Mouse (Mus musculus): ENCODE results near the gene Agbl5. TPM values are rescaled to one million over a fixed set of nuclear protein-coding genes. Genes with fewer than 3 reads are reported as not detected.
"Not testable (repeated sequence)": the region's sequence is repeated elsewhere in the genome, so short reads cannot be mapped to it uniquely, and the experiment has no call there.

Agbl5 gene
- polyA plus RNA-seq, 1 experiment: 72.1 TPM

DNA sequence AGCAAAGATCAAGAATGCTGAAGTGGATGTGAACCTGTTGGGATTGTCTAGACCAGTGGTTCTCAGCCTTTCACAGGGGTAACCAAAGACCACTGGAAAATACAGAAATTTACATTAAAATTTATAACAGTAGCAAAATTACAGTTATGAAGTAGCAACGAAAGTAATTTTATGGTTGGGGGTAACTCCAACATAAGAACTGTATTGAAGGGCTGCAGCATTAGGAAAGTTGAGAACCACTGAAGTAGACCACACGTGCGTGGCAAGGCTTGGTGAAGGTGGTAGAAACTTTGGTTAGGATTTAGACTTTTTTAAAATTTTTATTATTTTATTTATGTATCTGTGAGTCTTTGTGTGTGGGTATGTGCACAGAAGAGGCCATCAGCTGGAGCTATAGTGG lies 20.8 kb upstream of the Agbl5 start, which contains the start of gene Tmem214:
Gene Tmem214, plus strand, starts transcription at position 301 of the 400 bp plus-strand sequence.
- TF ChIP-seq CTCF (IDR thresholded peaks at IDR 0.05; ENCODE audit: borderline replicate concordance, extremely low read depth, insufficient read depth, insufficient read length) (no peak), POLR2A (IDR thresholded peaks at IDR 0.05; ENCODE audit: borderline replicate concordance, extremely low read depth, insufficient read depth, insufficient read length, poor library complexity, severe bottlenecking) (no peak)
- no peak for DNase-seq (ENCODE audit: low read depth)

DNA sequence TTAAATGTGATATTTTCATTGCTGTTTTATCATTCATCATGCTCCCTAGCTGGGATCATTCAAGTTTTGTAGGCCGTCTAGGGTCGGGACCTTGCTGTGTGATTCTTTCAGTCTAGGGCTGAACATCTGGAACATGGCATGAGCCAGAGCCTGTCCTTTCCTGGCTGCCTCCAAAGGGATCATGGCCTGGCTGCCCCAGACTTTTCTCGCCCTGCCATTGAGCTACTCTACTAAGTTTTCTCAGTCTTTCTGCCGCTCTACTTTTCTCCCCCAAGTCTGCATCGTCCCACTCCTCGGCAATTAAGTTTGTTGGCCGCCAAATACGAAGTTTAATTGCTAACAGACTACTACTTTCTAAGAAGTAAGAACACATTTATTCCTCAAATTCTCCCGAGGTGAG lies 19.5 kb upstream of the Agbl5 start:
- no peak for TF ChIP-seq POLR2A (IDR thresholded peaks at IDR 0.05; ENCODE audit: borderline replicate concordance, extremely low read depth, insufficient read depth, insufficient read length, poor library complexity, severe bottlenecking)
- no peak for TF ChIP-seq CTCF (IDR thresholded peaks at IDR 0.05; ENCODE audit: borderline replicate concordance, extremely low read depth, insufficient read depth, insufficient read length)
- no peak for DNase-seq (ENCODE audit: low read depth)

DNA sequence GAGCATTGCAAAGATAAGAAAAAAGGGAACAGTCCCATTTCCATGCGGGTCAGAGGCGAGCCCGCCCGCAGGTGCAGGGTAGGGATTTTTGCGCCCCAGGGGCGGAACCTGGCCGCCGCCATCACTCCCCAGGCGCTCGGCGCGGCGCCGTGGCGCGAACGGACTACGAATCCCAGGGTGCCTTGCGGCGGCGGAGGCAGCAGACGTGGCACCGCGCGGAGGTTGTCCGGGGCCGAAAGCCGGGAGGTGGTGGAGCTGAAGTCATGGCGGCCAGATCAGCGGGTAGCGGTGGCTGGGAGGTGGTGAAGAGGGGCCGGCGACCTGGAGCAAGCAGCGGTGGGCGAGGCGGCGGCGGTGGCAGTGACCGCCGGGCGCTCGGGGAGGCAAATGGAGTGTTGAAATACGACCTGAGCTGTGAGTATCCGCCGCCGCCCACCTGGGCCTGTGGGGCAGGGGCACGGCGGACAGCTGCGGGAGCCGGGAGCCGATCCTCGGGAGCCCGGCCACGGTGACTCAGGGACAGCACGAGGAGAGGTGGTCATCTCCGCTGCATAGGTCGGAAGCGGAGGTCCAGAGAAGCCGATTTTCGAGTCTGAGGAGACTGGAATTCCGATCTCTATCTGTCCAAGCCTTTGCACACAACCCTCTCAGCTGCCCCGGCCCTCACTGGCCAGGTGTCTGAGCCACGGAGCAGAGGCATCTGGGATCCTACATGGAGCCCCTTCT lies 18.9 kb upstream of the Agbl5 start:
- peak; percentile 92 for DNase-seq (ENCODE audit: low read depth)
- TF ChIP-seq CTCF (IDR thresholded peaks at IDR 0.05; ENCODE audit: borderline replicate concordance, extremely low read depth, insufficient read depth, insufficient read length) (no peak), POLR2A (IDR thresholded peaks at IDR 0.05; ENCODE audit: borderline replicate concordance, extremely low read depth, insufficient read depth, insufficient read length, poor library complexity, severe bottlenecking) (peak; percentile 79; the same call in 1 of the 2 replicates)

DNA sequence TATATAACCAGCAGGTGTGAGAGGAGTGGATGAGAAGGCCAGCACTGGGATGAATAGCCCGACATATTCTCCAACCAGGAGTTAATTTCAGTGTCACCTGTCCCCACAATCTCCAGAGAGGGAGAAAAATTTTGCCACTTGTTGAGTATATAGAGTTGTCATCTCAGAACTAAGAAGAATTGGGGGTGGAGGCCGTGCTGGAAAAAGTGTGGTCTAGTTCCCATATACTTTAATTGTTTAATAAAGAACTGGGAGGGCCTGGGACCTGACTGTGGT lies 18.4 kb upstream of the Agbl5 start:
- DNase-seq (ENCODE audit: low read depth): no peak
- TF ChIP-seq CTCF (IDR thresholded peaks at IDR 0.05; ENCODE audit: borderline replicate concordance, extremely low read depth, insufficient read depth, insufficient read length) (no peak), POLR2A (IDR thresholded peaks at IDR 0.05; ENCODE audit: borderline replicate concordance, extremely low read depth, insufficient read depth, insufficient read length, poor library complexity, severe bottlenecking) (no peak)

GRCm38 (mm10) chr5:30872574-30872973 lies 15.9 kb upstream of the Agbl5 start:
- TF ChIP-seq CTCF (IDR thresholded peaks at IDR 0.05; ENCODE audit: borderline replicate concordance, extremely low read depth, insufficient read depth, insufficient read length): no peak
- TF ChIP-seq POLR2A (IDR thresholded peaks at IDR 0.05; ENCODE audit: borderline replicate concordance, extremely low read depth, insufficient read depth, insufficient read length, poor library complexity, severe bottlenecking): no peak
- DNase-seq (ENCODE audit: low read depth): no peak

GRCm38 (mm10) chr5:30874365-30874764 lies 14.1 kb upstream of the Agbl5 start:
- DNase-seq (ENCODE audit: low read depth): no peak
- TF ChIP-seq CTCF (IDR thresholded peaks at IDR 0.05; ENCODE audit: borderline replicate concordance, extremely low read depth, insufficient read depth, insufficient read length) (no peak), POLR2A (IDR thresholded peaks at IDR 0.05; ENCODE audit: borderline replicate concordance, extremely low read depth, insufficient read depth, insufficient read length, poor library complexity, severe bottlenecking) (no peak)

DNA sequence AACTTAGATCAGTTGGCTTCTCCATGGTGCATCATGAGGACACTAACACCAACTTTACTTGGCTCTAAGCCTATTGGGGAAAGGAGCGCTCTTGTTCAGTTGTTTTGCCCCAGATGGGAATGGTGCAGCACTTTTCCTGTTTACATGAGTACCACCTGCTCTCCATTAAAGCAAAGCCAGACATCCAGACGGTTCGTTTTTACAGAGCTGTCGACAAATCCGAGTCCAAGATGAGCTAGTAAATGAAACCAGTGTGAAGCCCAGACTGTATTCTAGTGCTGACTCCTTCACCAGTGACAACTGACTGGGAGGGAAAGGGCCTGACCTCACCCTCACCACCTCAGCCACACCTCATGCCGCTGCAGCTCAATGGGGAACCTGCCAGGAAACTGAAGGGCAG lies 9.9 kb upstream of the Agbl5 start:
- no peak for TF ChIP-seq POLR2A (IDR thresholded peaks at IDR 0.05; ENCODE audit: borderline replicate concordance, extremely low read depth, insufficient read depth, insufficient read length, poor library complexity, severe bottlenecking)
- TF ChIP-seq CTCF (IDR thresholded peaks at IDR 0.05; ENCODE audit: borderline replicate concordance, extremely low read depth, insufficient read depth, insufficient read length): no peak
- DNase-seq (ENCODE audit: low read depth): peak; percentile 81

DNA sequence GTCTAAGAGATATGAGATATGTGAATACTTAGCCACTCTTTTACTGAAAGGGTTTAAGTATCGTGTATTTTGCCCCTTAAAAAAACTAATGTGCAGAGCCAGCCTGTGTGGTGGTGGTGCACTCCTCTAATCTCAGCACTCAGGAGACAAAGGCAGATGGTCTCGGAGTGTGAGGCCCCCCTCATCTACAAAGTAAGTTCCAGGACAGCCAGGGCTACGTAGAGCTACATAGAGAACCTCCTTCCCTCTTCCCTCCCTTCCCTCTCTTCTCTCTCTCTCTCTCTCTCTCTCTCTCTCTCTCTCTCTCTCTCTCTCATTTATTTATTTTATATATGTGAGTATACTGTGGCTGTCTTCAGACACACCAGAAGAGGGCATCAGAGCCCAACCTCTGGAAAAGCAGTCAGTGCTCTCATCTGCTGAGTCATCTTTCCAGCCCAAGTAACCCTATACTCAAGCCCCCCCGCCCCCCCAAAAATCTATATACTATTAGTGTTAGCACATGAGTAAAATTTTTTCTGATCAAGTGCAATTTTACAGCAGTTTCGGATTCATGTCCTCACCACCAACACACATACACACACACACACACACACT lies 9.0 kb upstream of the Agbl5 start:
- no peak for TF ChIP-seq POLR2A (IDR thresholded peaks at IDR 0.05; ENCODE audit: borderline replicate concordance, extremely low read depth, insufficient read depth, insufficient read length, poor library complexity, severe bottlenecking)
- TF ChIP-seq CTCF (IDR thresholded peaks at IDR 0.05; ENCODE audit: borderline replicate concordance, extremely low read depth, insufficient read depth, insufficient read length): no peak
- no peak for DNase-seq (ENCODE audit: low read depth)

- not testable (repeated sequence) for DNase-seq (ENCODE audit: low read depth)
Measured at GRCm38 (mm10) chr5:30881839-30882238, 6.7 kb upstream of the Agbl5 start.

GRCm38 (mm10) chr5:30886209-30886608 lies 2.3 kb upstream of the Agbl5 start:
- no peak for DNase-seq (ENCODE audit: low read depth)
- TF ChIP-seq CTCF (IDR thresholded peaks at IDR 0.05; ENCODE audit: borderline replicate concordance, extremely low read depth, insufficient read depth, insufficient read length): no peak

DNA sequence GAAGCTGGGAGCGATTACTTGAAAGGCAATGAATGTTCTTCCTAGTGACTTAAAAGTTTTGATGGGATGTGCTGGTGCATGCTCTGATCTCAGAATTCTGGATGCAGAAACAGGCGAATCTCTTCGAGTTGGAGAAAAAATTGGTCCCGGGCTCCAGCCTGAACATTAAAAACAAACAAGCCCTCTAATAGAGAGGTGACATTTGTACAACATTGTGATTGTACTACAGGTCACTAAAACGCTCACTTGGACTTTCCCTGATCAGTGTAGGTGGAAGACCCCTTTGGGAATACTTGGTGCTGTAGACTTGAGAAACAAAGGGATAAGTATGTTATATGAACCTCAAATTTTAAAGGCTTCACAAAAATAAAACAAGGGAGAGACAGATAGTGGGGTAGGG lies 1.8 kb upstream of the Agbl5 start:
- peak; percentile 37 for DNase-seq (ENCODE audit: low read depth)
- no peak for TF ChIP-seq POLR2A (IDR thresholded peaks at IDR 0.05; ENCODE audit: borderline replicate concordance, extremely low read depth, insufficient read depth, insufficient read length, poor library complexity, severe bottlenecking)
- no peak for TF ChIP-seq CTCF (IDR thresholded peaks at IDR 0.05; ENCODE audit: borderline replicate concordance, extremely low read depth, insufficient read depth, insufficient read length)

- peak; percentile 93 for DNase-seq (ENCODE audit: low read depth)
- TF ChIP-seq CTCF (IDR thresholded peaks at IDR 0.05; ENCODE audit: borderline replicate concordance, extremely low read depth, insufficient read depth, insufficient read length) (no peak), POLR2A (IDR thresholded peaks at IDR 0.05; ENCODE audit: borderline replicate concordance, extremely low read depth, insufficient read depth, insufficient read length, poor library complexity, severe bottlenecking) (peak; percentile 26; the same call in 1 of the 2 replicates)
Measured at GRCm38 (mm10) chr5:30887331-30887761, 1.1 kb upstream of the Agbl5 start.
